Mouse (Mus musculus) hindbrain, postnatal 0 days (tissue): ENCODE results near the gene Olfr1161. TPM values are rescaled to one million over a fixed set of nuclear protein-coding genes. Genes with fewer than 3 reads are reported as not detected.
"Not testable (repeated sequence)": the region's sequence is repeated elsewhere in the genome, so short reads cannot be mapped to it uniquely, and the experiment has no call there.

Source experiments
- ATAC-seq: fragments of 200-750 bp; cut with Nextera tagmentation; 2 replicates; pipeline ENCODE4 v1.8.0; 2017; ENCODE audit warnings: mild to moderate bottlenecking, moderate TSS enrichment, moderate library complexity
- DNase-seq: peaks from one replicate; pipeline ENCODE4 v3.0.0-alpha.2; 2015; ENCODE audit warnings: low spot score
- H3K27ac ChIP-seq: fragments of 300-500 bp; sonication (generic); 2 replicates; pipeline ENCODE4 v1.5.1; 2014; ENCODE audit warnings: mild to moderate bottlenecking
- H3K27me3 ChIP-seq: fragments of 300-500 bp; sonication (generic); 2 replicates; pipeline ENCODE4 v1.6.1; 2014; ENCODE audit warnings: low read length, mixed read lengths; ENCODE audit not compliant: insufficient read depth
- H3K36me3 ChIP-seq: fragments of 300-500 bp; sonication (generic); 2 replicates; pipeline ENCODE4 v1.6.1; 2014; ENCODE audit warnings: low read length, mixed read lengths; ENCODE audit not compliant: insufficient read depth
- H3K4me1 ChIP-seq: fragments of 300-500 bp; sonication (generic); 2 replicates; pipeline ENCODE4 v1.6.1; 2014; ENCODE audit warnings: antibody characterized with exemption, low read length, mixed read lengths; ENCODE audit not compliant: insufficient read depth
- H3K4me2 ChIP-seq: fragments of 300-500 bp; sonication (generic); 2 replicates; pipeline ENCODE4 v1.6.1; 2014; ENCODE audit warnings: low read depth, mild to moderate bottlenecking, low read length, moderate library complexity, mixed read lengths
- H3K4me3 ChIP-seq: fragments of 300-500 bp; sonication (generic); 2 replicates; pipeline ENCODE4 v1.5.1; 2014; ENCODE audit warnings: low read length
- H3K9ac ChIP-seq: fragments of 300-500 bp; sonication (generic); replicated peaks from 2 replicates; pipeline ENCODE4 v1.6.1; 2014; ENCODE audit warnings: mild to moderate bottlenecking, low read length, moderate library complexity, mixed read lengths
- H3K9me3 ChIP-seq: fragments of 300-500 bp; sonication (generic); 2 replicates; pipeline ENCODE4 v1.6.1; 2016; ENCODE audit warnings: low read length, mixed read lengths
- CTCF ChIP-seq: IDR thresholded peaks from 2 replicates; pipeline ENCODE4 v1.5.1; 2016; ENCODE audit warnings: antibody characterized with exemption, control low read depth, low read depth
- WGBS: fragments of 180-500 bp; shearing (Covaris S2); extraction: QIAGEN DNeasy Blood & Tissue Kit; methylation state at CpG from one replicate; pipeline ENCODE4 v1.1.7; 2014; 5-methylcytosine and 5-hydroxymethylcytosine counted together
- polyA plus RNA-seq: library from polyadenylated mRNA; unstranded; fragments of >200 nt; fragmentation: Nextera tagmentation; extraction: Ambion mirVana; gene quantifications from 2 replicates; pipeline ENCODE4 v1.2.1, GENCODE M21; 2015
- total RNA-seq: library from RNA; depleted of rRNA; stranded (reverse); fragments of >200 nt; gene quantifications from 2 replicates; pipeline ENCODE4 v1.2.3, GENCODE M21; 2014; rRNA removed

The Olfr1161 gene
- total RNA-seq (not detected in 2 replicates), polyA plus RNA-seq (not detected in 2 replicates)

DNA sequence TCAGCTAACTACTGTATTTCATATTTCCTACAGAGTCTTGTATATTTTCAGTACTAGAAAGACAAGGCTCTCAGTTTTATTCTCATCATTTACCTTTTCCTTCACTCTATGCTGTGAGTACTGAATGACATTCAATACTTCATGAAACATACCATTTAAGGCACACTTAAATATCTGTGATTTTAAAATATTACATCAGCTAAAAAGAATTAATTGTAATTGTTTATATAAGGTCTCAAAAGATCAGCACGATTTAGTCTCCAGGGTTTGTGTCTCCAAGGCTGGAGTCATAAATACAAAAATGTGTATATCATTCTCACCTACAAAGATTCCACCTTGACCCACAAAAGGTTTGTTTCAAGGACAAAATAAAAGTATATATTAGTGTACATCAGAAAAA is at the start of gene Olfr1161:
Gene Olfr1161, plus strand, starts transcription at position 301 of the 400 bp plus-strand sequence.
- H3K9ac ChIP-seq, H3K27me3 ChIP-seq, DNase-seq, H3K4me1 ChIP-seq, H3K4me2 ChIP-seq, H3K27ac ChIP-seq, H3K9me3 ChIP-seq, ATAC-seq, H3K4me3 ChIP-seq, H3K36me3 ChIP-seq: not testable (repeated sequence)
- WGBS: 84% methylated on average over 1 of the region's 1 CpGs

DNA sequence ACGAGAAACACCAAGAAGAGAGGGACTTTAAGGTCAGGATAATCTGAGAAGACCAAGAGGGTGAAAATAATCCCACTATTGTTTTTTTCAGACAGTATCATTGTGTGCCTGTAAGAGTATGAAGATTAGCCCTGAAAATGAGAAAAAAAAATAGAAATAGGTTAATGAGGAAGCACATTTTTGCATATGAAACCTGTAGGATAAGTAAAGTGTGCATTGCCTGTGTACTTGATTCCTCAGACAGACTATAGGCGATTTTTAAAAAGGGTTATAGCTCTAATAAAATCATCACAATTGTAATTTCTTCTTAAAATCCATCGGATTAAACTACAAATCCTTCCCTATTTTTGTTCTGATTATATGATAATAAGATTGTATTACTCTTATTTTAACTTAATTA is 48.0 kb upstream of the Olfr1161 start, which contains the start of gene Olfr74:
Gene Olfr74, minus strand, starts transcription at position 101 of the 400 bp plus-strand sequence.
- Histone ChIP-seq H3K36me3 (no peaks in the 10 kb centered on the region), H3K9ac (no peak within 1 kb of the TSS), H3K27me3 (no peaks in the 10 kb centered on the region), H3K4me3 (no peak within 1 kb of the TSS), H3K4me1 (no peaks in the 10 kb centered on the region), H3K4me2 (no peak within 1 kb of the TSS), H3K27ac (no peak within 1 kb of the TSS), H3K9me3 (no peaks in the 10 kb centered on the region)
- 78% methylated on average over 3 of the region's 3 CpGs for WGBS
- no peak for TF ChIP-seq CTCF
- no peak for ATAC-seq
- no peak for DNase-seq

DNA sequence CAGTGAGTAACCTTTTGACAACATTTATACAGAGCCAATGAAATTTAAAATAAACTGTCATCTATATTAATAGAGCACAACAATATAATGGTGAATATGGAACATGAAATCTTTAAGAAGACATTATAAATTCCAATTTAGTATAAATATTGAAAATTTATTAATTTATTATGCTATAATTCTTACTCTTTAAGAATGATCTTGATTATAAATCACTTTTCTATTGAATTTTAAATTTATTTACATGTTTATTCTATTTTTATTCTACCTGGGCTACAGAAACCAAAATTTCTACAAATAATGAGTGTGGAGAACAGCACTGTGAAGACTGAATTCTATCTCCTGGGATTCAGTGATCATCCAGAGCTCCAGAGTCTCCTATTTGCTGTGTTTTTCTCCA is 32.8 kb upstream of the Olfr1161 start, which contains the start of gene Olfr1158:
Gene Olfr1158, plus strand, starts transcription at position 301 of the 400 bp plus-strand sequence.
- H3K9me3 ChIP-seq: no peaks in the 10 kb centered on the region
- no peaks in the 10 kb centered on the region for H3K36me3 ChIP-seq
- ATAC-seq (no peak), DNase-seq (no peak)
- no peak within 1 kb of the TSS for H3K4me2 ChIP-seq
- no peak within 1 kb of the TSS for H3K27ac ChIP-seq
- TF ChIP-seq CTCF: no peak
- no peaks in the 10 kb centered on the region for H3K27me3 ChIP-seq
- H3K4me1 ChIP-seq: no peaks in the 10 kb centered on the region
- no peak within 1 kb of the TSS for H3K4me3 ChIP-seq
- no peak within 1 kb of the TSS for H3K9ac ChIP-seq

DNA sequence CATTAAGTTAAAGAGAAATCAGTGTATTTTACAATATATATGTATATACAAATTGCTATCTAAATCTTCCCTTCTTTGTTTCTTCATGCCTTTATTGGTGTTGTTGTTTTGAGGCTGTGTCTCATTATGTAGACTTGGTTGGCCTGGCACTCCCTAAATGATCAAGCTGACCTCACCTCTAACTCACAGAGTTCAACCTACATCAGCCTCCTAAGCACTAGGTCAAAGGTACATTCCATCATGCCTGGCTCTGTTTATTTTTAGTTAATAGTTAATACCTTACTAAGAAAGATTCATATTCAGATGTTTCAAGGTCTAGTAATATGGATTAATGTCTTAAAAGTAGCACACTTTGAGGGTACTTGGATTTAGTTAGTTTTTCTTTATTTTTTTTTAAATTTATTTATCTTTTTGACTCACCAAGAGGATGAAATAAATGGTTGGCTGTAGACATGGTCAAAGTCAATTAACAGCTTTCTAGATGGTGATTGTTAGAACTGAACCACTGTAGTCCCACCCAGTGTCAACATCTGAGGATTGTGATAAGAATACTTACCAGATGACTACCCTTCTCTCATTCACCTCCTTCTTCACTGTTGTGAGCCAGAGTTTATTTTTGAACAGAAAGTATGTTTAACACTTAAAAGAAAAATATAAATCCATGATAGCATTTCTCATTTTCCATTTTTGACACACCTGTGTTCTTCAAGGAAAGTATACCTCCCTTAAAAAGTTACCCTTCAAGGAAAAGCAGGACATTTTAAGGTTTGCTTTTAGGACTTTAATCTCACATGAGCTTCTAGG is 14.9 kb upstream of the Olfr1161 start, which contains the start of gene Olfr1160:
Gene Olfr1160, minus strand, starts transcription at position 754 of the 804 bp plus-strand sequence.
- no peaks in the 10 kb centered on the region for H3K27me3 ChIP-seq
- no peak within 1 kb of the TSS for H3K9ac ChIP-seq
- no peaks in the 10 kb centered on the region for H3K9me3 ChIP-seq
- H3K27ac ChIP-seq: no peak within 1 kb of the TSS
- H3K4me3 ChIP-seq: no peak within 1 kb of the TSS
- TF ChIP-seq CTCF: no peak
- H3K36me3 ChIP-seq: no peaks in the 10 kb centered on the region
- no peaks in the 10 kb centered on the region for H3K4me1 ChIP-seq
- ATAC-seq: no peak
- DNase-seq: no peak
- H3K4me2 ChIP-seq: no peak within 1 kb of the TSS

- ATAC-seq (no peak), DNase-seq (no peak)
- Histone ChIP-seq H3K27me3 (no peaks in the 10 kb centered on the region), H3K4me2 (no peak within 1 kb of the TSS), H3K27ac (no peak within 1 kb of the TSS), H3K9me3 (no peaks in the 10 kb centered on the region), H3K4me1 (no peaks in the 10 kb centered on the region), H3K9ac (no peak within 1 kb of the TSS), H3K36me3 (no peaks in the 10 kb centered on the region), H3K4me3 (no peak within 1 kb of the TSS)
- TF ChIP-seq CTCF: no peak
Observed at GRCm38 (mm10) chr2:88037599-88037998, 15.0 kb downstream of the Olfr1161 start, which contains the start of gene Olfr73. TSS of gene Olfr73 (minus strand) at chr2:88037699.

- H3K4me2 ChIP-seq: no peak within 1 kb of the TSS
- 85% methylated on average over 1 of the region's 1 CpGs for whole genome bisulfite sequencing
- no peaks in the 10 kb centered on the region for H3K36me3 ChIP-seq
- no peak for DNase-seq
- no peak within 1 kb of the TSS for H3K27ac ChIP-seq
- no peaks in the 10 kb centered on the region for H3K27me3 ChIP-seq
- no peak within 1 kb of the TSS for H3K9ac ChIP-seq
- no peak for ATAC-seq
- H3K4me3 ChIP-seq: no peak within 1 kb of the TSS
- no peak for TF ChIP-seq CTCF
- H3K4me1 ChIP-seq: no peaks in the 10 kb centered on the region
- H3K9me3 ChIP-seq: no peaks in the 10 kb centered on the region
Observed at GRCm38 (mm10) chr2:88051029-88051428, 28.5 kb downstream of the Olfr1161 start, which contains the start of gene Olfr1162. TSS of gene Olfr1162 (minus strand) at chr2:88051129.

GRCm38 (mm10) chr2:88063587-88063986 is 41.0 kb downstream of the Olfr1161 start:
- 87% methylated on average over 2 of the region's 2 CpGs for WGBS
- H3K4me2 ChIP-seq: no peak overlapping the region
- DNase-seq: no peak
- ATAC-seq: no peak
- H3K36me3 ChIP-seq: no peaks in the 10 kb centered on the region
- 0 out of 2 replicates have a peak, but pooled peaks cover 2% of the 10 kb centered on the region for H3K9me3 ChIP-seq
- TF ChIP-seq CTCF: no peak
- no peak overlapping the region for H3K9ac ChIP-seq
- no peaks in the 10 kb centered on the region for H3K4me1 ChIP-seq
- no peaks in the 10 kb centered on the region for H3K27me3 ChIP-seq
- no peak overlapping the region for H3K4me3 ChIP-seq
- no peak overlapping the region for H3K27ac ChIP-seq
